Mouse (Mus musculus): Measurements from ENCODE around the gene Pacrg. TPM values are rescaled to one million over a fixed set of nuclear protein-coding genes. Genes with fewer than 3 reads are reported as not detected.

The Pacrg gene
- polyA plus RNA-seq, 1 experiment from 2014 or later: 0.96 TPM

DNA sequence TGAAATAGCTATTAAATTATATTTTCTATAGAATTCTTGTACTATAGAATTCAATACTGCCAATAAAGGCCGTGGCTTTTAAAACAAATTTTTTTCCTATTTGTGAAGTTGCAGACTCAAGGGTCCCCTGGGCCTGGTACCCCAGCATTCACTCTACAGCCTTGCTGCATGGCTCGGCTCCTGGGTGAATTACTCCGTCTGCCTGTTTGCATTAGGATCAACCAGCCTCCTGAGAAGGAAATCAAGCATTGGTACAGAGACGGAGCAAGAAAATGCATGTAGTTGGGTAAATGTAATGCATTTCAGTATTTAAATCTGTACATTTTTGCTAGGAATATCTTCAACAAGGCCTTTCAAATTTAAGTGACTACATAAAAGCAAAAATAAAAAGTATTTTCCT, 33.4 kb downstream of the Pacrg start:
- H3K36me3 ChIP-seq: no peaks in the 10 kb centered on the region
- WGBS: 79% methylated on average over 4 of the region's 4 CpGs
- no peaks in the 10 kb centered on the region for H3K9me3 ChIP-seq (replicated peaks)
- no peaks in the 10 kb centered on the region for H3K4me1 ChIP-seq (replicated peaks)
- no peak overlapping the region for H3K27ac ChIP-seq (ENCODE audit: poor library complexity, severe bottlenecking)
- no peaks in the 10 kb centered on the region for H3K27me3 ChIP-seq (replicated peaks)
- no peak overlapping the region for H3K4me3 ChIP-seq
- H3K4me2 ChIP-seq: no peak overlapping the region
- no peak overlapping the region for H3K9ac ChIP-seq
- no peak for ATAC-seq (ENCODE audit: insufficient number of reproducible peaks, low FRiP score)

DNA sequence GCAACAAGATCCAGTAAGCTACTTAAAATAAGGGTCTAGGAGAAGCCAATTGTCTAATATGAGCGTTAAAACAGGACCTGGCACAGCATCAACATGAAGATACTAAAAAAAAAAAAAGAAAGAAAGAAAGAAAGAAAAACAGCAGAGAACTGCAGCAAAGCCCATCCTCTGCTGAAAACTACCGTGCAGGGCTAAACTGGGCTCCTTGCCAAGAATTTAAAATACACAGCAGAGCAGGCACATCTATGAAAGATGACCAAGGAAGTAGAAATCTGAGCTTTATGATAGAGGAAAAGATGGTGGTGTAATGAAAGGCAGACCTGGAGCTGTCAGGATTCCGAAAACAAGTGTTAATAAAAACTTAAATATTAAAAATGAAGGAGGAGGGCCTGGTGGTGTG, 48.5 kb downstream of the Pacrg start:
- H3K4me3 ChIP-seq: no peak overlapping the region
- H3K27ac ChIP-seq (ENCODE audit: poor library complexity, severe bottlenecking): 0 out of 2 replicates have a peak overlapping the region, but pooled peaks have one; percentile 37
- H3K4me1 ChIP-seq (replicated peaks): peaks cover 18% of the 10 kb centered on the region
- no peak overlapping the region for H3K4me2 ChIP-seq
- no peaks in the 10 kb centered on the region for H3K9me3 ChIP-seq (replicated peaks)
- no peaks in the 10 kb centered on the region for H3K27me3 ChIP-seq (replicated peaks)
- ATAC-seq (ENCODE audit: insufficient number of reproducible peaks, low FRiP score): no peak
- H3K36me3 ChIP-seq: no peaks in the 10 kb centered on the region
- 31% methylated on average over 3 of the region's 3 CpGs for WGBS
- no peak overlapping the region for H3K9ac ChIP-seq

- WGBS: 74% methylated on average over 4 of the region's 4 CpGs
- H3K27me3 ChIP-seq (replicated peaks): no peaks in the 10 kb centered on the region
- no peak overlapping the region for H3K9ac ChIP-seq
- H3K27ac ChIP-seq (ENCODE audit: poor library complexity, severe bottlenecking): no peak overlapping the region
- H3K4me1 ChIP-seq (replicated peaks): 0 out of 2 replicates have a peak, but pooled peaks cover 6% of the 10 kb centered on the region
- ATAC-seq (ENCODE audit: insufficient number of reproducible peaks, low FRiP score): no peak
- H3K4me3 ChIP-seq: no peak overlapping the region
- no peaks in the 10 kb centered on the region for H3K36me3 ChIP-seq
- H3K9me3 ChIP-seq (replicated peaks): no peaks in the 10 kb centered on the region
- no peak overlapping the region for H3K4me2 ChIP-seq
These were observed 55.6 kb downstream of the Pacrg start for GRCm38 (mm10) chr17:10784401-10784920.

- Histone ChIP-seq H3K4me2 (no peak overlapping the region), H3K36me3 (no peaks in the 10 kb centered on the region), H3K9me3 (replicated peaks) (no peaks in the 10 kb centered on the region), H3K27me3 (replicated peaks) (no peaks in the 10 kb centered on the region), H3K4me3 (no peak overlapping the region), H3K9ac (no peak overlapping the region), H3K4me1 (replicated peaks) (no peaks in the 10 kb centered on the region), H3K27ac (ENCODE audit: poor library complexity, severe bottlenecking) (no peak overlapping the region)
- 42% methylated on average over 10 of the region's 10 CpGs for WGBS
- no peak for ATAC-seq (ENCODE audit: insufficient number of reproducible peaks, low FRiP score)
These were observed 63.6 kb downstream of the Pacrg start for GRCm38 (mm10) chr17:10776503-10776902.

GRCm38 (mm10) chr17:10774468-10774867, 65.6 kb downstream of the Pacrg start:
- 50% methylated on average over 1 of the region's 1 CpGs for WGBS
- H3K4me2 ChIP-seq: no peak overlapping the region
- no peaks in the 10 kb centered on the region for H3K27me3 ChIP-seq (replicated peaks)
- no peaks in the 10 kb centered on the region for H3K36me3 ChIP-seq
- no peaks in the 10 kb centered on the region for H3K9me3 ChIP-seq (replicated peaks)
- no peak overlapping the region for H3K27ac ChIP-seq (ENCODE audit: poor library complexity, severe bottlenecking)
- H3K9ac ChIP-seq: no peak overlapping the region
- H3K4me3 ChIP-seq: no peak overlapping the region
- no peaks in the 10 kb centered on the region; the same call in 1 of the 2 replicates for H3K4me1 ChIP-seq (replicated peaks)
- ATAC-seq (ENCODE audit: insufficient number of reproducible peaks, low FRiP score): no peak

DNA sequence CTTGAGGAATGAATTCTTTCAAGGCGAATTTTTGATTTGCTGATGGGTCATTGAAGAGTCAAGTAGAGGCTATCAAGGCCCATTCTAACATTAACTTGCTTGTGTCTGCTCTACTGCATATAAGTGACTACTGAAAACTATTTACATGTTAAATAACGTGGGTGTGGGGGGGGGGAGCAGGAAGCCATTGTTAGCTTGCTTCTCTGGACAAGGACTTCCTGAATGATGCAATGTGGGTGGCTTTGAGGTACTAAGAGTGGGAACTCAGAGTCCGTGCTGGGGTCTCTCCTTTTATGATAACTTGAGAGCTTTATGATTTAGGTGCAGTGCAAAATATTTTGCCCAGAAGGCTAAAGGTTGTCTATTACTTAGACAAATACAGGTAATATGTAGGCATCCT, 67.9 kb downstream of the Pacrg start:
- no peaks in the 10 kb centered on the region for H3K9me3 ChIP-seq (replicated peaks)
- H3K4me1 ChIP-seq (replicated peaks): no peaks in the 10 kb centered on the region; the same call in 1 of the 2 replicates
- ATAC-seq (ENCODE audit: insufficient number of reproducible peaks, low FRiP score): no peak
- H3K4me2 ChIP-seq: no peak overlapping the region
- H3K9ac ChIP-seq: no peak overlapping the region
- H3K27me3 ChIP-seq (replicated peaks): no peaks in the 10 kb centered on the region
- no peak overlapping the region for H3K27ac ChIP-seq (ENCODE audit: poor library complexity, severe bottlenecking)
- H3K4me3 ChIP-seq: no peak overlapping the region
- no peaks in the 10 kb centered on the region for H3K36me3 ChIP-seq
- whole genome bisulfite sequencing: 58% methylated on average over 3 of the region's 3 CpGs

DNA sequence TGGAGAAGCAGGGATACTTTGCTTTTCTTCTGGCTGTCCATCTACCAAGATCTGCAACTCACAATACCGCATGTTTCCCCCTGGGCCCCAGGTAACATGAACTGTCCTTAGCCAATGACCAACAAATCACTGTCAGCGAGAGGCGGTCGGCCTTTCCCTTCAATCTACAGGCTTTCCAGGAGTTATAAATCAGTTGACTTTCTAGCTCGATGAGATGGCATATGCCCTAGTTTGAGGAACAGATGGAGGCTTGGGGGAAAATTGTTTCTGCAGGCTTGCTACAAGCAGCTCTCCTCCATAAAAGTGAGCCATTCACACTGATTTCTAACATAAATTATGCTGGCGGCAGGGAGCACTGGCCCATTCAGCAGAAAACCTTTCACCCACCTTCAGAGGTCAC, 70.2 kb downstream of the Pacrg start:
- no peak for ATAC-seq (ENCODE audit: insufficient number of reproducible peaks, low FRiP score)
- WGBS: 89% methylated on average over 6 of the region's 6 CpGs

DNA sequence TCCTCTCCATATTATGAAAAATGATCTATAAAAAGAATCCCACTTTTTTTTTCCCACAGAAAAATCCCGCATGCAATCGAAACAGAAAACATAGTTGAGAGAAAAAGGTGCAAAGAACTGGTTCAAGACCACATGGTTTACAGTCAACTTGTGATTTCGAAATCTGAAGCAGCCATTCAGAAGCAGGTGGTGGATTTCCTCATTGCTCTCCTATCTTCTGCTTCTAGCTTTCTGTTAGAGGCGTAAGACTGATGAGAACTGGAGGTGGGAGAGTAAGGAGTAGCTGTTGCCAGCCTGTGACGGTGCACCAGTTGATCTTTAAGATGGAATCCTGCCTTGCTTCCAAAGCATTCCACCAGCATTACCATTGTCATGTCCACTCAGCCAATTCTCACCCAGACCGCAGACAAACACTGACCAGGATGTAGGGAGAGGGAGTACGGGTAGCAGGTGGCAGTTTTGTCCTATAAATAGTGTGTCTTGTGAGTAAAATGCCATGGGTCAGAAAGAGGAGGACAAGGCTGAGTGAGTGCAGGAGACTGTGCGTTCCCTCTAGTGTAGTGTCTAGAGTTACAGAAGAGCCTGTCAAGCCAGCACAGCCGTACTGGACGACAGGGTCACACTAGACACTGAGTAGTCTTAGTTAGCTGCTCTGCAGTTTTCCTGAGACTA, 73.2 kb downstream of the Pacrg start:
- Histone ChIP-seq H3K9ac (no peak overlapping the region), H3K4me2 (0 out of 2 replicates have a peak overlapping the region, but pooled peaks have one; percentile 14), H3K36me3 (no peaks in the 10 kb centered on the region), H3K4me1 (replicated peaks) (peaks cover 5% of the 10 kb centered on the region; the same call in 1 of the 2 replicates), H3K4me3 (no peak overlapping the region), H3K27me3 (replicated peaks) (no peaks in the 10 kb centered on the region), H3K9me3 (replicated peaks) (no peaks in the 10 kb centered on the region), H3K27ac (ENCODE audit: poor library complexity, severe bottlenecking) (no peak overlapping the region)
- 53% methylated on average over 10 of the region's 10 CpGs for WGBS
- ATAC-seq (ENCODE audit: insufficient number of reproducible peaks, low FRiP score): no peak

More for the DNA sequence above, 70.2 kb downstream of the Pacrg start:
- Histone ChIP-seq H3K36me3 (no peaks in the 10 kb centered on the region), H3K27ac (ENCODE audit: poor library complexity, severe bottlenecking) (no peak overlapping the region), H3K4me3 (no peak overlapping the region), H3K4me1 (replicated peaks) (peaks cover 5% of the 10 kb centered on the region; the same call in 1 of the 2 replicates), H3K9me3 (replicated peaks) (no peaks in the 10 kb centered on the region), H3K4me2 (no peak overlapping the region), H3K9ac (no peak overlapping the region), H3K27me3 (replicated peaks) (no peaks in the 10 kb centered on the region)

- Histone ChIP-seq H3K27ac (ENCODE audit: poor library complexity, severe bottlenecking) (no peak overlapping the region), H3K36me3 (no peaks in the 10 kb centered on the region), H3K9ac (no peak overlapping the region), H3K4me2 (no peak overlapping the region), H3K9me3 (replicated peaks) (no peaks in the 10 kb centered on the region), H3K4me3 (no peak overlapping the region), H3K27me3 (replicated peaks) (no peaks in the 10 kb centered on the region), H3K4me1 (replicated peaks) (peaks cover 5% of the 10 kb centered on the region; the same call in 1 of the 2 replicates)
- WGBS: 88% methylated on average over 1 of the region's 1 CpGs
- ATAC-seq (ENCODE audit: insufficient number of reproducible peaks, low FRiP score): no peak
These were observed 75.8 kb downstream of the Pacrg start for GRCm38 (mm10) chr17:10764343-10764742.

DNA sequence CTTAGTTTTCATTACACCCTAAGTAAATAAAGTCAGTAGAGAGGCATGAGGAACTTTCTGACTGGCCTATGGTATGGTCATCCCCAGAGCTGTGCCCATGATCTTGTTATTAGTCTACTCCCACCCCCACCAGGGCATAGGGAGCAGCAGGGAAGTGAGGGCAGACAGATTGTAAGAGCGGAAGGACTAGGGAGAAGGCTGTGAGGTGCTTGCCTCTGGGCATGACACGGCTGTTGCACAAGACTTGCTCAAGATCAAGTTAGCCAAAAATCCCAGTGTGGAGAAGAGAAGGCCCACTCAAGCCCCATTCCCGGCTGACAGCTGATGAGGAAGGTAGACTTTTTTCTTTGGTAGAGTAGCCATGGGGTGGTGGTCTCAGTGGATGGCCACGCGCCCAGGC, 82.7 kb downstream of the Pacrg start:
- no peaks in the 10 kb centered on the region for H3K36me3 ChIP-seq
- 87% methylated on average over 5 of the region's 5 CpGs for WGBS
- H3K27me3 ChIP-seq (replicated peaks): no peaks in the 10 kb centered on the region
- no peak for ATAC-seq (ENCODE audit: insufficient number of reproducible peaks, low FRiP score)
- H3K9me3 ChIP-seq (replicated peaks): no peaks in the 10 kb centered on the region
- H3K4me1 ChIP-seq (replicated peaks): no peaks in the 10 kb centered on the region
- no peak overlapping the region for H3K4me3 ChIP-seq
- H3K4me2 ChIP-seq: no peak overlapping the region
- no peak overlapping the region for H3K27ac ChIP-seq (ENCODE audit: poor library complexity, severe bottlenecking)
- H3K9ac ChIP-seq: no peak overlapping the region

DNA sequence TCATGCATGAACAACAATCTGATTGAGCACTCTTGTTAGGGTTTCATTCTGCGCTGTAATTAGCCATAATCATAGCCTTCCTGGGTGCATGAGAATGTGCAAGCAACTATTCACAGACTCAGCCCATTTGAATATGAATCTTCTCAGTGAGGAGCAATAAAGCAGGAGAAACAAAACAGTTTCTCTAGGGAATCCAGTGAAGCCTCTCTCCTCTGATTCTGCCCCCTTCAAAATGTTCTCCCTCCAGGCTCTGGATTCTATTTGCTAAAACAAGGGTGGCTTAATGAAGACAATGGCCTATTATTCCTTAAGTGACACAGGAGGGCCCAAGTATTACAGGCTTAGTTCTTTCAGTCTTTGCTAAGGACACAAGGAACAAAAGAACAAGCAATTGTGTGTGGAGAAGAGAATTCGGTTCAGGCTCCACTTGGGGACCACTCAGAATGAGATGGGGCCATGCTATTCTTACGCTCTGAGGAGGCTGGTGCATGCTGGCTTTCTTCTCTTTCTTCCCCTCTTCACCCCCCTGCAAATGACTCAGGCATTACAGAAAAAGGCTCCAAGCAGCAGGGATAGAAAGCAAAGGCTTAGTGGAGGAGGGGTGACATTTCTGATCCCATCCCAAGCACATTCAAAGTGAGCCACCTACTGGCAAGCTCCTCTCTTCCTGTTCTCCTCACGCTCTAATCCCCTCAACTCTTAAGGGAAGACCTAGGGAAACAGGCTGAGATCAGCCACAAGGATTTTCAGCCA, 95.2 kb downstream of the Pacrg start:
- no peaks in the 10 kb centered on the region for H3K36me3 ChIP-seq
- no peak overlapping the region for H3K4me2 ChIP-seq
- no peaks in the 10 kb centered on the region for H3K27me3 ChIP-seq (replicated peaks)
- H3K4me1 ChIP-seq (replicated peaks): peaks cover 17% of the 10 kb centered on the region
- H3K9ac ChIP-seq: no peak overlapping the region
- no peaks in the 10 kb centered on the region for H3K9me3 ChIP-seq (replicated peaks)
- peak; percentile 67 for ATAC-seq (ENCODE audit: insufficient number of reproducible peaks, low FRiP score)
- H3K27ac ChIP-seq (ENCODE audit: poor library complexity, severe bottlenecking): no peak overlapping the region; the same call in 1 of the 2 replicates
- 28% methylated on average over 4 of the region's 4 CpGs for WGBS
- no peak overlapping the region for H3K4me3 ChIP-seq

Data from heart, embryonic 12.5 days (tissue).